Mouse (Mus musculus): ENCODE measurements around the gene Zp3. TPM values are rescaled to one million over a fixed set of nuclear protein-coding genes. Genes with fewer than 3 reads are reported as not detected.

Gene Zp3
- polyA plus RNA-seq, 1 experiment from 2014 or later = 0.27 TPM

- Histone ChIP-seq H3K27ac (replicated peaks) (peak overlapping the region; percentile 98), H3K9ac (replicated peaks) (peak overlapping the region; percentile 83), H3K27me3 (replicated peaks) (no peaks in the 10 kb centered on the region), H3K4me3 (replicated peaks) (peak overlapping the region; percentile 57), H3K4me2 (peak overlapping the region; percentile 94), H3K4me1 (peaks cover 21% of the 10 kb centered on the region), H3K9me3 (replicated peaks) (no peaks in the 10 kb centered on the region), H3K36me3 (no peaks in the 10 kb centered on the region)
- under 1% methylated on average over 64 of the region's 64 CpGs for WGBS
- peak; percentile 97 for ATAC-seq (ENCODE audit: low FRiP score)
Observed at GRCm38 (mm10) chr5:135962492-135963279, 17.2 kb upstream of the Zp3 start.

DNA sequence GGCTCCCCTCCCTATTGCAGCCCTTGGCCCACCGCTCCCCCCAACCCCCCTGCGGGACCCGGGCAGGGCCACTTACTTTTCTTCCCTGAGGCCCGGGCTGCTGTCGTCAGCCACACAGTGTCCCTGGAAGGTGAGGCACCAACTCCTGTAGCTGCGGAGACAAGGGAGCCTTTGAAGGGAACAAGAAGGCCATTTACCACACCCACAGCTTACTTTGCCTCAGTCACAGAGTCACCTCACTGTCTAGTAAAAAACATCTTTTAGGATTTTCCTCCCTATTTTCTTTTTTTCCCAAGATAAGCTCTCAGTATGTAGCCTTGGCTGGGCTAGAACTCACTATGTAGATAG lies 16.6 kb upstream of the Zp3 start:
- Histone ChIP-seq H3K9ac (replicated peaks) (peak overlapping the region; percentile 83), H3K27ac (replicated peaks) (peak overlapping the region; percentile 98), H3K4me3 (replicated peaks) (peak overlapping the region; percentile 57), H3K4me1 (peaks cover 17% of the 10 kb centered on the region), H3K9me3 (replicated peaks) (no peaks in the 10 kb centered on the region), H3K27me3 (replicated peaks) (no peaks in the 10 kb centered on the region), H3K36me3 (no peaks in the 10 kb centered on the region), H3K4me2 (peak overlapping the region; percentile 94)
- 1% methylated on average over 6 of the region's 6 CpGs for WGBS
- no peak for ATAC-seq (ENCODE audit: low FRiP score)

DNA sequence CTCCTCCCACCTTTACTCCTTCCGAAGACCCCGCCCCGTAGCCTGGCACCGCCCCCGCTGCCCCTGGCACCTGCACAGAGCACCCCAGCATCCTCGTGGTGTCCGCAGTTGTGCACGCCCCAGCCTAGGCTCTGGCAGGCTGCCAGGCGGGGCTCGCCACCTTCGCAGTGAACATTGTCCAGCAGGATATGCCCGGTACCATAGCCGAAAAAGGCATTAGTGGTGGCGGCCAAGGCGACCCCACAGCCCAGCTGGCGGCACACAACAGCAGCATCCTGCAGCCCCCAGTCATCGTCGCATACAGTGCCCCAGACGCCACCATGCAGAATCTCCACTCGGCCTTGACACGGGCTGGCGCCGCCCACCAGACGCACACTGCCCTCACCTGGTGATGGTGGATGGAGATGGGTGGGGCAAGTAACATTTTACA lies 14.4 kb upstream of the Zp3 start:
- no peak for ATAC-seq (ENCODE audit: low FRiP score)
- Histone ChIP-seq H3K4me1 (peaks cover 17% of the 10 kb centered on the region), H3K9me3 (replicated peaks) (no peaks in the 10 kb centered on the region), H3K4me2 (peak overlapping the region; percentile 47), H3K4me3 (replicated peaks) (peak overlapping the region; percentile 7; the same call in 1 of the 2 replicates), H3K27me3 (replicated peaks) (no peaks in the 10 kb centered on the region), H3K27ac (replicated peaks) (no peak overlapping the region), H3K36me3 (no peaks in the 10 kb centered on the region), H3K9ac (replicated peaks) (no peak overlapping the region)
- WGBS = 13% methylated on average over 24 of the region's 24 CpGs

DNA sequence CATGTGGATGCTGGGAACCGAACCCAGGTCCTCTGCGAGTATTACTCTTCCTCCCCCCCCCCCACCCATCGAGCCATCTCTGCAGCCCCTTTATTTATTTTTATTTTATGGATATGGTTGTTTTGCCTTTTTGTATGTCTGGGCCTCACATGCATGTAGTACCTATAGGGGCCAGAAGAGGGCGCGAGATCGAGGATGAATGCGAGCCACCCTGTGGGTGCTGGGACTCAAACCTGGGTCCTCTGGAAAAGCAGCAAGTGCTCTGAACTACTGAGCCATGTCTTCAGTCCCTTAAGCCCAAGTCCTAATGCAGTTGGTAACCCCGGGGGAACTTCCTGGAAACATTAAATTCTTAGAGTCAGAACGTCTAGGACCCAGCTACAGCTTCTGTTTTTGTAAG lies 13.0 kb upstream of the Zp3 start:
- 67% methylated on average over 9 of the region's 9 CpGs for WGBS
- Histone ChIP-seq H3K4me2 (no peak overlapping the region), H3K9me3 (replicated peaks) (no peaks in the 10 kb centered on the region)

DNA sequence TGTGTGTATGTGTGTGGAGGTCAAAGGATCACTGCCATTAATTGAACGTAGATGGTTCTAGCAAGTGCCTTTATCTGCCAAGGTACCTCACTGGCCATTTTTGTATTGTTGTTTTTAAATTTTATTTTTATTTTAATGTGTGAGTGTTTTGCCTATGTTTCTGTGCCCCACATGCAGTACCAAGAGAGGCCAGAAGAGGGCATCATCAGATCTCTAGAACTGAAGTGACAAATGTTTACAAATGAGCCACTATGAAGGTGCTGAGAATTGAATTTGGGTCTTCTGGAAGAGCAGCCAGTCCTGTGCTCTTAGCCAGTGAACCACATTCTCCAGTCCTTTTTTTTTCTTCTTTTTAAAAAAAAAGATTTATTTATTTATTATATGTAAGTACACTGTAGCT lies 11.1 kb upstream of the Zp3 start:
- H3K36me3 ChIP-seq = no peaks in the 10 kb centered on the region
- H3K4me2 ChIP-seq = no peak overlapping the region
- WGBS = 72% methylated on average over 1 of the region's 1 CpGs
- no peaks in the 10 kb centered on the region for H3K9me3 ChIP-seq (replicated peaks)
- H3K4me3 ChIP-seq (replicated peaks) = no peak overlapping the region
- H3K27ac ChIP-seq (replicated peaks) = no peak overlapping the region
- no peaks in the 10 kb centered on the region for H3K27me3 ChIP-seq (replicated peaks)
- no peak for ATAC-seq (ENCODE audit: low FRiP score)
- no peak overlapping the region for H3K9ac ChIP-seq (replicated peaks)
- H3K4me1 ChIP-seq = peaks cover 4% of the 10 kb centered on the region; the same call in 1 of the 2 replicates

More for the DNA sequence above, 13.0 kb upstream of the Zp3 start:
- Histone ChIP-seq H3K36me3 (no peaks in the 10 kb centered on the region), H3K4me3 (replicated peaks) (no peak overlapping the region), H3K4me1 (peaks cover 12% of the 10 kb centered on the region), H3K9ac (replicated peaks) (no peak overlapping the region), H3K27me3 (replicated peaks) (no peaks in the 10 kb centered on the region), H3K27ac (replicated peaks) (no peak overlapping the region)
- no peak for ATAC-seq (ENCODE audit: low FRiP score)

- no peak overlapping the region for H3K9ac ChIP-seq (replicated peaks)
- no peaks in the 10 kb centered on the region for H3K27me3 ChIP-seq (replicated peaks)
- no peak overlapping the region for H3K4me3 ChIP-seq (replicated peaks)
- no peak overlapping the region for H3K4me2 ChIP-seq
- ATAC-seq (ENCODE audit: low FRiP score) = no peak
- H3K27ac ChIP-seq (replicated peaks) = no peak overlapping the region
- peaks cover 4% of the 10 kb centered on the region; the same call in 1 of the 2 replicates for H3K4me1 ChIP-seq
- 79% methylated on average over 6 of the region's 6 CpGs for WGBS
- no peaks in the 10 kb centered on the region for H3K36me3 ChIP-seq
- no peaks in the 10 kb centered on the region for H3K9me3 ChIP-seq (replicated peaks)
Observed at GRCm38 (mm10) chr5:135970247-135970646, 9.7 kb upstream of the Zp3 start.

DNA sequence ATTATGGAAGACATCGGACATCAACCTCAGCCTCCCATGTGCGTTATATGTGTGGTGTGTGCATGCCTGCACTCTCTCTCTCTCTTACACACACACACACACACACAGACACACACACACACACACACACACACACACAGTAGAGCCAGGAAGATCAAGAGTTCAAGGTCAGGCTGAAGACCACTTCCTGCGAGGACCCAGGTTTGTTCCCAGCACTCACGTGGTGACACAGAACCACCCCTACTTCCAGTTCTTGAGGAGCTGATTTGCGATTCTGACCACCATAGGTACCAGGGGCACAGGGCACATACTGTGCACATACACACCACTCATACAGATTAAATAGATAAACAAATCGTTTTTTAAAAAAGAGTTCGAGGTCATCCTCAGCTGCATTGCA lies 8.0 kb upstream of the Zp3 start:
- Histone ChIP-seq H3K36me3 (no peaks in the 10 kb centered on the region), H3K9me3 (replicated peaks) (no peaks in the 10 kb centered on the region), H3K4me2 (no peak overlapping the region), H3K4me3 (replicated peaks) (no peak overlapping the region), H3K4me1 (no peaks in the 10 kb centered on the region), H3K27ac (replicated peaks) (no peak overlapping the region), H3K9ac (replicated peaks) (no peak overlapping the region), H3K27me3 (replicated peaks) (no peaks in the 10 kb centered on the region)
- no peak for ATAC-seq (ENCODE audit: low FRiP score)
- WGBS = 87% methylated on average over 7 of the region's 7 CpGs

DNA sequence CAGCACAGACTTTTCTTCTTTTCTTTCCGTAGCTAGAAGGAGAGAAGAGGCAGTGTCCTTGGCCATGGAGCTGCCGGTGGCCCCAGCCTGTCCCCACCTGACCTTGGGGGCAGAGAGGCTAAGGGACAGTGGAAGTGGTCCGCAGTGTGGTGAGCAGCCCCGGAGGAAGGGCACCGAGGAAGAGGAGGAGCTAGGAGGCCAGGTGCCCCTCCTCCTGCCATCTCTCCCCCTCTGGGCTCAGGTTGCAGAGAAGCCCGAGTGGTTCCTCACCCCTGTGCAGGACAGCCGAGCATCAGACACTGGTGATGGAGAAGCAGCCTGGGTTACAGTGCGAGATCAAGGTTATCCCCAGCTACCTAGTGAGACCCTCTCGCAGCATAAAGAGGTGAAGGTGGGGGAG lies 5.5 kb upstream of the Zp3 start, which contains the start of gene Ssc4d:
Ssc4d (minus strand) TSS at position 167 of the 400 bp plus-strand sequence.
- WGBS = 23% methylated on average over 9 of the region's 9 CpGs
- no peak for ATAC-seq (ENCODE audit: low FRiP score)
- Histone ChIP-seq H3K4me2 (no peak within 1 kb of the TSS), H3K9ac (replicated peaks) (no peak within 1 kb of the TSS), H3K4me3 (replicated peaks) (no peak within 1 kb of the TSS), H3K4me1 (no peaks in the 10 kb centered on the region), H3K36me3 (no peaks in the 10 kb centered on the region), H3K9me3 (replicated peaks) (no peaks in the 10 kb centered on the region), H3K27me3 (replicated peaks) (no peaks in the 10 kb centered on the region), H3K27ac (replicated peaks) (no peak within 1 kb of the TSS)

DNA sequence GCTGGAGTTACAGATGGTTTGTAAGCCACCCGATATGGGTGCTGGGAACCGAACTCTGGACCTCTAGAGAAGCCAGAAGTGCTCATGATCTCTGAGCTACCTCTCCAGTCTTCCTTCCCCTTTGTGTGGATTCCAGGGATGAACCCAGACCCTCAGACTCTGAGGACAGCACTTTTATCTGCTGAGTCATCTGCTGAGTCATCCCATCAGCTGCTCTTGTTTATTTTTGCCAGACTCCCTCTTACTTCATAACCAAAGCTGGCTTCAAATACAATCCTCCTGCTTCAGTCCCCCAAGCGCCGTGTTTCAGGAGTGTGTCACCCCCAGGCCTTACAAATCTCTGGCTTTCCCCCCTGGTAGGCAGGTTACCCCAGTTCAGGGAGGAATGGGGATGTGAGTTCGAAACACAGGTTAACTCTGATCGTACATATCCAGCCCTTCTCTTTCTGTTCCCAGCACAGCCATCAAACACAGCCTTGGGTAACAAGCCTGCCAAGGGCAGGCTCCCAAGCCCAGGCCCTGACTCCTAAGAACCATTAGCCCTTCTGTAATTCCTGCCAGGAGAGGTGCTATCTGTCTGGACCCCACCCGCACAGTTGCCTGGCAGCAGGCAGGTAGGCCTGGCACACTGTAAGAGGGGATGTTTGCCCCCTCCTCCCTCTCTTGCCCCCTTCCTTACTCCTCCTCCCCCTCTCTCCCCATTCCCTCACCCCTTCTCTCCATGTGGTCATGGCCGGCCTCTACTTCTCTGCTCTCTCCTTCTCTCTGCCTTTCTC lies 3.8 kb upstream of the Zp3 start:
- no peak overlapping the region for H3K27ac ChIP-seq (replicated peaks)
- no peak overlapping the region for H3K9ac ChIP-seq (replicated peaks)
- H3K4me3 ChIP-seq (replicated peaks) = no peak overlapping the region
- 92% methylated on average over 8 of the region's 8 CpGs for WGBS
- H3K27me3 ChIP-seq (replicated peaks) = no peaks in the 10 kb centered on the region
- no peaks in the 10 kb centered on the region for H3K4me1 ChIP-seq
- no peaks in the 10 kb centered on the region for H3K9me3 ChIP-seq (replicated peaks)
- H3K36me3 ChIP-seq = no peaks in the 10 kb centered on the region
- ATAC-seq (ENCODE audit: low FRiP score) = no peak
- H3K4me2 ChIP-seq = no peak overlapping the region

- H3K27ac ChIP-seq (replicated peaks) = no peak overlapping the region
- no peak overlapping the region for H3K9ac ChIP-seq (replicated peaks)
- WGBS = 80% methylated on average over 5 of the region's 5 CpGs
- ATAC-seq (ENCODE audit: low FRiP score) = no peak
- 0 out of 2 replicates have a peak, but pooled peaks cover 3% of the 10 kb centered on the region for H3K27me3 ChIP-seq (replicated peaks)
- H3K4me3 ChIP-seq (replicated peaks) = no peak overlapping the region
- H3K36me3 ChIP-seq = no peaks in the 10 kb centered on the region
- H3K4me2 ChIP-seq = no peak overlapping the region
- no peaks in the 10 kb centered on the region for H3K9me3 ChIP-seq (replicated peaks)
- no peaks in the 10 kb centered on the region for H3K4me1 ChIP-seq
Observed at GRCm38 (mm10) chr5:135979381-135979780, 518 bp upstream of the Zp3 start.

DNA sequence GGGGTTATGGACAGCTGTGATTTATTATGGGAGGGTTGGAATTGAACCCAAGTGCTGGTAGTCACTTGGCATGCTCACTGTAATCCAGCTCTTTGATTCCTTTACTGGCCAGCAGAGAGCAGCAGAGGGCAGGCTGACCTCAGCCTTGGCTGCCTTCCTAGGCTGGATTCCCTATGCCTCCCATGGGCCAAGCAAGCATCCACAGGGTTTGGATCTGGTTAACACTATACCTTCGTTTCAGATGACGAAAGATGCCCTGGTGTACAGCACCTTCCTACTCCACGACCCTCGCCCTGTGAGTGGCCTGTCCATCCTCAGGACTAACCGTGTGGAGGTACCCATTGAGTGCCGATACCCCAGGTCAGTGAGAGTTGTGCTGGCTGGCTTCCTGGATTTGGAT lies 2.5 kb downstream of the Zp3 start:
- ATAC-seq (ENCODE audit: low FRiP score) = no peak
- Histone ChIP-seq H3K4me2 (no peak overlapping the region), H3K9me3 (replicated peaks) (no peaks in the 10 kb centered on the region), H3K4me1 (no peaks in the 10 kb centered on the region), H3K27me3 (replicated peaks) (0 out of 2 replicates have a peak, but pooled peaks cover 3% of the 10 kb centered on the region), H3K4me3 (replicated peaks) (no peak overlapping the region), H3K36me3 (no peaks in the 10 kb centered on the region), H3K9ac (replicated peaks) (no peak overlapping the region), H3K27ac (replicated peaks) (no peak overlapping the region)
- WGBS = 38% methylated on average over 6 of the region's 6 CpGs

DNA sequence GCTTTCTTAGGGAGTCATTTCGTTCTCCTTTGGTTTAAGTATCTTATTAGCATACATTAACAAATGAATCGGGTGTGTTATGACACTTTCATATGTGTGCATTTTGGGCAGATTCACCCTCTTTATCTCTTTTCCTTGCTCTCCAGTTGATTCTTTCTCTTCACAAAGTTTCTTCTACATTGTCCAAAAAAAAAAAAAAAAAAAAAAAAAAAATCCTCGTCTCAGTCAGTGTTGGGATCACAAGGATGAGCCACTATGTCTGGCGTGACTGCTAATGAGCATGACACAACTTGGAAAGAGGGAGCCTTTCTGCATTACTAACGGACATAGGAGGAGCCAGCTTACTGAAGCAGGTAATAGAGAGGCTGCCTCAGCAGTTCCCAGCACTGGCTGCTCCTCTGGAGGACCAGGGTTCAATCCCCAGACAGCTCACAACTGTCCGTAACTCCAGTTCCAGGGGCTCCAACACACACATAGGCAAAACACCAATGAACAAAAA lies 4.7 kb downstream of the Zp3 start:
- no peak for ATAC-seq (ENCODE audit: low FRiP score)
- Histone ChIP-seq H3K9ac (replicated peaks) (no peak overlapping the region), H3K27ac (replicated peaks) (no peak overlapping the region), H3K4me1 (no peaks in the 10 kb centered on the region), H3K27me3 (replicated peaks) (0 out of 2 replicates have a peak, but pooled peaks cover 3% of the 10 kb centered on the region), H3K4me2 (no peak overlapping the region), H3K4me3 (replicated peaks) (no peak overlapping the region), H3K36me3 (no peaks in the 10 kb centered on the region), H3K9me3 (replicated peaks) (no peaks in the 10 kb centered on the region)
- 65% methylated on average over 6 of the region's 6 CpGs for WGBS

All from neural tube, embryonic 15.5 days (tissue).